Mouse (Mus musculus) cortical plate, adult 2 months (tissue): ENCODE results near the gene Disp1.

ENCODE experiments used
- CTCF ChIP-seq: fragments of 200-500 bp; IDR thresholded peaks from 2 replicates; pipeline ENCODE4 v1.5.1; 2011; ENCODE audit warnings: mild to moderate bottlenecking, control low read depth, low read length; ENCODE audit not compliant: insufficient read depth; ENCODE audit errors: extremely low read depth
- POLR2A ChIP-seq: fragments of 200-500 bp; IDR thresholded peaks from 2 replicates; pipeline ENCODE4 v1.6.1; 2011; ENCODE audit warnings: mild to moderate bottlenecking, low read length, control low read depth; ENCODE audit not compliant: insufficient read depth; ENCODE audit errors: extremely low read depth

DNA sequence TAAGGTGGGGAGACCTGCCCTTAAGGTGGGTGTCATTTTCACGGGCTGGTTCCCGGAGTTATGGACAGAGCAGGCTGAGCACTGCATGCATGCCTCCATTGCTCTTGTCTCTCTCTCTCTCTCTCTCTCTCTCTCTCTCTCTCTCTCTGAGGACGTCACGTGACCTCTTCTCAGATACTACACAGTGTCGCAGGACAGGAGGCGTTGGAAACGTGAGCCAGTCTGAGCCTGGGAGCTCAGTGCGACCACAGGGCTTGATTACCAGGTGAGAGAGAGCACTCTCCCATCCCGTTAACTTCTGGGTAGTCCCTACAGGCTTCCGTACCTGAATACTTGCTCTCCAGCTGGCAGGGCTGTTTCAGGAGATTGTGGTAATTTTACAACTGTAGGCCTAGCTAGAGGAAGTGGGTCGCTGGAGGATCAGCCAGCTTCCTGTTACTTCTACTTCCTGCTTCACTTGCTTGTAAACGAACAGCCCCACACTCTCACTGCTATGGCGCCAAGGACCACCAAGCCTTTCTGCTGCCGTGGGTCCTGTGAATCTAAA lies 44.7 kb upstream of the Disp1 start:
- TF ChIP-seq CTCF (no peak), POLR2A (no peak)
